Mouse (Mus musculus): ENCODE results near the gene Arl4c. TPM values are rescaled to one million over a fixed set of nuclear protein-coding genes. Genes with fewer than 3 reads are reported as not detected.
"Not testable (repeated sequence)": the region's sequence is repeated elsewhere in the genome, so short reads cannot be mapped to it uniquely, and the experiment has no call there.

Arl4c gene
- polyA plus RNA-seq, 1 experiment from 2014 or later, result 9.4 TPM

GRCm38 (mm10) chr1:88644417-88644816 is 57.6 kb downstream of the Arl4c start:
- Histone ChIP-seq H3K9me3 (replicated peaks) (no peaks in the 10 kb centered on the region), H3K4me1 (peaks cover 10% of the 10 kb centered on the region), H3K27me3 (ENCODE audit: low read depth, poor library complexity, severe bottlenecking) (no peaks in the 10 kb centered on the region), H3K36me3 (no peaks in the 10 kb centered on the region), H3K4me3 (no peak overlapping the region), H3K27ac (no peak overlapping the region)
- WGBS, result 92% methylated on average over 5 of the region's 5 CpGs
- DNase-seq (ENCODE audit: low spot score), result no peak

- 81% methylated on average over 5 of the region's 5 CpGs for WGBS
- Histone ChIP-seq H3K4me1 (peaks cover 20% of the 10 kb centered on the region), H3K27ac (no peak overlapping the region), H3K9me3 (replicated peaks) (no peaks in the 10 kb centered on the region), H3K36me3 (no peaks in the 10 kb centered on the region), H3K4me3 (no peak overlapping the region), H3K27me3 (ENCODE audit: low read depth, poor library complexity, severe bottlenecking) (no peaks in the 10 kb centered on the region)
- DNase-seq (ENCODE audit: low spot score), result no peak
Measured at GRCm38 (mm10) chr1:88643181-88643823, 58.7 kb downstream of the Arl4c start.

GRCm38 (mm10) chr1:88642735-88643134 is 59.3 kb downstream of the Arl4c start:
- Histone ChIP-seq H3K4me3 (no peak overlapping the region), H3K27ac (no peak overlapping the region), H3K27me3 (ENCODE audit: low read depth, poor library complexity, severe bottlenecking) (no peaks in the 10 kb centered on the region), H3K4me1 (peaks cover 20% of the 10 kb centered on the region), H3K36me3 (no peaks in the 10 kb centered on the region), H3K9me3 (replicated peaks) (no peaks in the 10 kb centered on the region)
- no peak for DNase-seq (ENCODE audit: low spot score)
- WGBS, result 87% methylated on average over 4 of the region's 4 CpGs

- 83% methylated on average over 2 of the region's 2 CpGs for WGBS
- H3K36me3 ChIP-seq, result no peaks in the 10 kb centered on the region
- DNase-seq (ENCODE audit: low spot score), result no peak
- no peaks in the 10 kb centered on the region for H3K27me3 ChIP-seq (ENCODE audit: low read depth, poor library complexity, severe bottlenecking)
- H3K9me3 ChIP-seq (replicated peaks), result no peaks in the 10 kb centered on the region
- H3K4me3 ChIP-seq, result no peak overlapping the region
- H3K4me1 ChIP-seq, result peaks cover 20% of the 10 kb centered on the region
- H3K27ac ChIP-seq, result no peak overlapping the region
Measured at GRCm38 (mm10) chr1:88641678-88642215, 60.3 kb downstream of the Arl4c start.

GRCm38 (mm10) chr1:88641194-88641593 is 60.8 kb downstream of the Arl4c start:
- Histone ChIP-seq H3K36me3 (no peaks in the 10 kb centered on the region), H3K27ac (no peak overlapping the region), H3K9me3 (replicated peaks) (no peaks in the 10 kb centered on the region), H3K27me3 (ENCODE audit: low read depth, poor library complexity, severe bottlenecking) (no peaks in the 10 kb centered on the region), H3K4me3 (no peak overlapping the region), H3K4me1 (peaks cover 20% of the 10 kb centered on the region)
- 88% methylated on average over 3 of the region's 3 CpGs for WGBS
- DNase-seq (ENCODE audit: low spot score), result no peak

- H3K9me3 ChIP-seq (replicated peaks), result no peaks in the 10 kb centered on the region
- H3K27me3 ChIP-seq (ENCODE audit: low read depth, poor library complexity, severe bottlenecking), result no peaks in the 10 kb centered on the region
- H3K4me1 ChIP-seq, result peaks cover 20% of the 10 kb centered on the region
- DNase-seq (ENCODE audit: low spot score), result no peak
- H3K36me3 ChIP-seq, result no peaks in the 10 kb centered on the region
- H3K27ac ChIP-seq, result 0 out of 2 replicates have a peak overlapping the region, but pooled peaks have one; percentile 50
- H3K4me3 ChIP-seq, result no peak overlapping the region
- 18% methylated on average over 10 of the region's 10 CpGs for WGBS
Measured at GRCm38 (mm10) chr1:88639432-88640281, 62.4 kb downstream of the Arl4c start.

- Histone ChIP-seq H3K27ac (no peak overlapping the region), H3K36me3 (no peaks in the 10 kb centered on the region), H3K4me1 (peaks cover 20% of the 10 kb centered on the region), H3K27me3 (ENCODE audit: low read depth, poor library complexity, severe bottlenecking) (no peaks in the 10 kb centered on the region), H3K4me3 (no peak overlapping the region), H3K9me3 (replicated peaks) (no peaks in the 10 kb centered on the region)
- DNase-seq (ENCODE audit: low spot score), result no peak
- 65% methylated on average over 4 of the region's 4 CpGs for WGBS
Measured at GRCm38 (mm10) chr1:88638622-88639021, 63.4 kb downstream of the Arl4c start.

- not testable (repeated sequence) for H3K27ac ChIP-seq; H3K4me3 ChIP-seq; H3K27me3 ChIP-seq (ENCODE audit: low read depth, poor library complexity, severe bottlenecking); H3K9me3 ChIP-seq (replicated peaks); H3K36me3 ChIP-seq; DNase-seq (ENCODE audit: low spot score)
- H3K4me1 ChIP-seq, result peaks cover 20% of the 10 kb centered on the region
- 76% methylated on average over 2 of the region's 2 CpGs for WGBS
Measured at GRCm38 (mm10) chr1:88636579-88637161, 65.4 kb downstream of the Arl4c start.

GRCm38 (mm10) chr1:88635659-88636058 is 66.4 kb downstream of the Arl4c start:
- Histone ChIP-seq H3K27me3 (ENCODE audit: low read depth, poor library complexity, severe bottlenecking) (no peaks in the 10 kb centered on the region), H3K4me3 (no peak overlapping the region), H3K27ac (no peak overlapping the region), H3K36me3 (no peaks in the 10 kb centered on the region), H3K9me3 (replicated peaks) (no peaks in the 10 kb centered on the region), H3K4me1 (peaks cover 20% of the 10 kb centered on the region)
- DNase-seq (ENCODE audit: low spot score), result no peak
- 87% methylated on average over 12 of the region's 12 CpGs for WGBS

- H3K27ac ChIP-seq, result no peak overlapping the region
- no peaks in the 10 kb centered on the region for H3K9me3 ChIP-seq (replicated peaks)
- H3K4me3 ChIP-seq, result no peak overlapping the region
- no peaks in the 10 kb centered on the region for H3K4me1 ChIP-seq
- WGBS, result 89% methylated on average over 6 of the region's 6 CpGs
- DNase-seq (ENCODE audit: low spot score), result no peak
- no peaks in the 10 kb centered on the region for H3K36me3 ChIP-seq
- no peaks in the 10 kb centered on the region for H3K27me3 ChIP-seq (ENCODE audit: low read depth, poor library complexity, severe bottlenecking)
Measured at GRCm38 (mm10) chr1:88632851-88633250, 69.2 kb downstream of the Arl4c start.

GRCm38 (mm10) chr1:88629966-88630488 is 72.0 kb downstream of the Arl4c start:
- no peak for DNase-seq (ENCODE audit: low spot score)
- Histone ChIP-seq H3K9me3 (replicated peaks) (no peaks in the 10 kb centered on the region), H3K4me1 (no peaks in the 10 kb centered on the region), H3K4me3 (no peak overlapping the region), H3K27me3 (ENCODE audit: low read depth, poor library complexity, severe bottlenecking) (no peaks in the 10 kb centered on the region), H3K27ac (no peak overlapping the region), H3K36me3 (no peaks in the 10 kb centered on the region)
- 47% methylated on average over 2 of the region's 2 CpGs for WGBS

- 82% methylated on average over 1 of the region's 1 CpGs for WGBS
- Histone ChIP-seq H3K9me3 (replicated peaks) (no peaks in the 10 kb centered on the region), H3K4me1 (0 out of 2 replicates have a peak, but pooled peaks cover 3% of the 10 kb centered on the region), H3K27me3 (ENCODE audit: low read depth, poor library complexity, severe bottlenecking) (no peaks in the 10 kb centered on the region), H3K4me3 (no peak overlapping the region), H3K36me3 (no peaks in the 10 kb centered on the region), H3K27ac (no peak overlapping the region)
- no peak for DNase-seq (ENCODE audit: low spot score)
Measured at GRCm38 (mm10) chr1:88625190-88625589, 76.8 kb downstream of the Arl4c start.

- no peak overlapping the region for H3K4me3 ChIP-seq
- no peaks in the 10 kb centered on the region for H3K27me3 ChIP-seq (ENCODE audit: low read depth, poor library complexity, severe bottlenecking)
- H3K36me3 ChIP-seq, result no peaks in the 10 kb centered on the region
- no peak for DNase-seq (ENCODE audit: low spot score)
- WGBS, result 90% methylated on average over 4 of the region's 4 CpGs
- no peaks in the 10 kb centered on the region for H3K9me3 ChIP-seq (replicated peaks)
- H3K27ac ChIP-seq, result no peak overlapping the region
- 0 out of 2 replicates have a peak, but pooled peaks cover 3% of the 10 kb centered on the region for H3K4me1 ChIP-seq
Measured at GRCm38 (mm10) chr1:88624376-88624775, 77.6 kb downstream of the Arl4c start.

All from limb, embryonic 10.5 days (tissue).